Mouse (Mus musculus) mouse embryonic stem cell (cell line): ENCODE measurements around the gene Mrln.

ENCODE experiments used
- in situ Hi-C, 2 experiments: fragments of 300-500 bp; cut with MboI; formaldehyde crosslinking; loops; 1 replicate in 1 of 2; 3 replicates in 1 of 2; pipeline ENCODE4 v1.14.3; 2019 to 2020; ENCODE audit warnings: low sequenced_read_pairs in 2 of 2, low pct_unique_long_range_greater_than_20kb in 1 of 2, mixed read lengths in 1 of 2; ENCODE audit not compliant: unreplicated experiment in 1 of 2

Gene Mrln

GRCm38 (mm10) chr10:70244921-70245558 is 40.6 kb downstream of the Mrln start, which contains the start of gene Slc16a9:
Gene Slc16a9, plus strand, starts transcription at chr10:70245100.
- in situ Hi-C loops: no loop called here

- in situ Hi-C loops: no loop called here
Measured at GRCm38 (mm10) chr10:70245559-70245945, 41.1 kb downstream of the Mrln start.

DNA sequence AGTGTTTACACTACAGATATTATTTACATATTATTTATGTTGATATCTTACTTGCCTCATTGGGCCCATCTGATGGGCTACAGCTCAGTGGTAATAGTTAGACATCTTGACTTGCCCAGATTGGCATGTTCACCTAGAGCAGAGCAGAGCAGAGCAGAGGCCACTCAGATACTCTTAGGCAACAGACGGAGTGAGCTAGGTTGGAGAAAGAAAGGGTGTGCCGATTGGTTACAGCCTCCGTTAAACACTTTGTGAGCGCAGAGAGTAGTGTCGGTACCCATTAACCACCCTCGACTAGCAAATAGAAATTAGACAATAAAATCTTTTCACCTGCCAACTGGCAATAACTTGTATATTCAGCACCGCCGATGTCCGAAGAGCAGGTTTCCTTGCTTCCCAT is 41.6 kb downstream of the Mrln start:
- in situ Hi-C loops: no loop called here

DNA sequence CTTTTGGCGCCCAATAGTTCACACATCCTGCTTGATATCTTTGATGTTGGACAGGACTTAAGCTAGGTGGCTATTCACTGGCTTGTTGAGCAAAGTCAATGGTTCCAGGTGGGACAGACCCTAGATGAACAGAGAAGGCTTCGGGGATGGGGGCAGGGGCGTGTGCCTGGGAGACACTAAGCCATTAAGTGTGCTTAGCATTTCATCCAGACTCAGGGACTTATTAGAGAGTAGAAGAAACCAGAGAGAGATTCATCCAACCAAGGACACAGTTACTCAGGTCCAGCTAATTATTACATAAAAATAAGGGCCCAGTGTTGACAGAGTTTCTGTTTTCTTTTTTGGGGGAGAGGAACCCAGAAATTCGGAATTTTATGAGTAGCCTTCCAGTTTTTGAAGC is 45.9 kb downstream of the Mrln start:
- in situ Hi-C loops: no loop called here

GRCm38 (mm10) chr10:70250766-70251165 is 46.3 kb downstream of the Mrln start:
- in situ Hi-C loops: no loop called here

DNA sequence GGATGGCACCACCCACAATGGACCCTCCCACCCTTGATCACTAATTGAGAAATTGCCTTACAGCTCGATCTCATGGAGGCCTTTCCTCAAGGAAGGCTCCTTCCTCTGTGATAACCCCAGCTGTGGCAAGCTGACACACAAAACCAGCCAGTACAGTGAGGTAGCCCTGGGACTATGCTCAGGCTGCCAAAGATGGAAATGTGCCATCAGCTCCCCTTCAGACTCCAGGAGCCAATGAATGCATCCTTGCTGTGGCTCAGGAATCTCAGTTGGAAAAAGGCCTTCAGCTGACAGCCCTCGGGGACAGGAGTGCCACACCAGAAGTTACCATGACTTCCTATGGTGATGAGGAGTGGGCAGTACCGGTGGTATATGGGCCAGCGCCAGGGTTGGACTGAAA is 50.2 kb downstream of the Mrln start:
- in situ Hi-C loops: no loop called here

- in situ Hi-C loops: no loop called here
Measured at GRCm38 (mm10) chr10:70255601-70256210, 51.2 kb downstream of the Mrln start.

- in situ Hi-C loops: no loop called here
Measured at GRCm38 (mm10) chr10:70257029-70257428, 52.6 kb downstream of the Mrln start.

DNA sequence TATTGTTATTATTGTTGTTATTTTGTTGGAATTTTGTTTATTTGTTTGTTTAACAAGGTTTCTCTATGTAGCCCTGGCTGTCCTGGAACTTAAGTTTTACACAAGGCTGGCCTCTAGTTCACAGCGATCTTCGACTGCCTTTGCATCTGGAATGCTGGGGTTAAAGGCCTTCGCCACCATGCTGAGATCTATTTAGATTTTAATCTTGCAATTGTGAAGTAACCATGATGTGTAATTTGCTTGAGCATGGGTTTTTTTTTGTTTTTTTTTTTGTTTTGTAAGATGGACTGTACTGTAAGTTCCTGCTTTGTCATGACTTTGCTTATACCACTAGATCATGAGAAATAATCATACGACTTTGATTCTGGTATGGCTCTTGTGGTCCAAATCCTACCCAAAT is 56.4 kb downstream of the Mrln start:
- in situ Hi-C loops: loop anchor here in 1 of 2 experiments (5.0 kb wide), 1 partner anchor 36 kb away; no protein-coding TSS in a partner anchor

GRCm38 (mm10) chr10:70262051-70262450 is 57.6 kb downstream of the Mrln start:
- in situ Hi-C loops: loop anchor here in 1 of 2 experiments (5.0 kb wide), 1 partner anchor 35 kb away; no protein-coding TSS in a partner anchor

DNA sequence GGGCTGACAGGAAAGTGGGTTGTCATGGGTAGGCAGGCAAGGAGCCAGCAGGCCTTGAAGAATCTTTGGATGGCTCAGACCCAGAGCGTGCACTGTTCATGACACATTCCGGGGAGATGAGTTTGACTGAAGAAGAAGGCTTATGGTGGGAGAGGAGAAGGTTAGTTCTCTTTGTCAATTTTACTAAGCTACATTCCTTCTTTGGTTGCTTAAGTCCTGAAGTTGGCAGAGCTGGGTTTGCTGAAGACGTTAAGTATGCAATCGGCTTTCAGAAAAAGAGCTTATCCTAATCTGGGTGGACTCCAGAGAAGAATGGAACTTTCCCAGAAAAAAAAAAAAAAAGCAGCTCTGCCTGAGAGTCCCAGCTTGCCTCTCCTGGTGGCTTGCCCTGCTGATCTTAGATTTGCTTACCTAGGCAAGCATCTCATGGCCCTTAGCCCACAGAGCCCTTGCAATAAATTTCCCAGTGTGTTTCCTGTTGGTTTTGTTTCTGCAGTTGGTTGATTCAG is 59.3 kb downstream of the Mrln start:
- in situ Hi-C loops: loop anchor here in 1 of 2 experiments (5.0 kb wide), 1 partner anchor 34 kb away; no protein-coding TSS in a partner anchor

GRCm38 (mm10) chr10:70264337-70265036 is 60.0 kb downstream of the Mrln start:
- in situ Hi-C loops: loop anchor here in 1 of 2 experiments (5.0 kb wide), 1 partner anchor 33 kb away; no protein-coding TSS in a partner anchor

GRCm38 (mm10) chr10:70266501-70266900 is 62.0 kb downstream of the Mrln start:
- in situ Hi-C loops: no loop called here

- in situ Hi-C loops: no loop called here
Measured at GRCm38 (mm10) chr10:70268581-70269446, 64.3 kb downstream of the Mrln start.
